Mouse (Mus musculus) olfactory bulb, adult 2 months (tissue): ENCODE data around the gene Cd70. TPM values are rescaled to one million over a fixed set of nuclear protein-coding genes. Genes with fewer than 3 reads are reported as not detected.
"Not testable (repeated sequence)": the region's sequence is repeated elsewhere in the genome, so short reads cannot be mapped to it uniquely, and the experiment has no call there.

Experiments
- H3K27ac ChIP-seq: fragments of 200-500 bp; 2 replicates; pipeline ENCODE4 v1.5.1; 2012; ENCODE audit warnings: low read depth, low read length; ENCODE audit not compliant: insufficient read depth
- H3K4me1 ChIP-seq: fragments of 200-500 bp; 2 replicates; pipeline ENCODE4 v1.6.1; 2012; ENCODE audit warnings: low read length; ENCODE audit not compliant: control insufficient read depth, insufficient read depth
- H3K4me3 ChIP-seq: fragments of 200-500 bp; 2 replicates; pipeline ENCODE4 v1.5.1; 2012; ENCODE audit warnings: mild to moderate bottlenecking, low read depth, low read length, moderate library complexity; ENCODE audit not compliant: insufficient read depth
- CTCF ChIP-seq: fragments of 200-500 bp; IDR thresholded peaks from 2 replicates; pipeline ENCODE4 v1.5.1; 2012; ENCODE audit warnings: low read depth, mild to moderate bottlenecking, low read length, moderate library complexity; ENCODE audit not compliant: insufficient read depth
- POLR2A ChIP-seq: fragments of 200-500 bp; IDR thresholded peaks from 2 replicates; pipeline ENCODE4 v1.6.1; 2012; ENCODE audit warnings: mild to moderate bottlenecking, low read depth, low read length, moderate library complexity; ENCODE audit not compliant: insufficient read depth
- WGBS: fragments of 180-500 bp; shearing (Covaris S2); methylation state at CpG from one replicate; pipeline ENCODE4 v1.1.7; 2018; 5-methylcytosine and 5-hydroxymethylcytosine counted together
- polyA plus RNA-seq: library from polyadenylated mRNA; stranded (reverse); fragments of >200 nt; gene quantifications from 2 replicates; pipeline ENCODE4 v1.2.4, GENCODE M21; 2012; ENCODE audit warnings: low replicate concordance; ENCODE audit not compliant: missing spikeins, insufficient read depth, insufficient read length

Gene Cd70
- polyA plus RNA-seq, 1 experiment, result not detected

GRCm38 (mm10) chr17:57139708-57140107 lies 9.9 kb downstream of the Cd70 start:
- Histone ChIP-seq H3K4me3 (no peak overlapping the region), H3K4me1 (no peaks in the 10 kb centered on the region), H3K27ac (no peak overlapping the region)
- WGBS, result 81% methylated on average over 3 of the region's 3 CpGs
- no peak for TF ChIP-seq POLR2A
- no peak for TF ChIP-seq CTCF

GRCm38 (mm10) chr17:57138676-57139075 lies 10.9 kb downstream of the Cd70 start:
- TF ChIP-seq POLR2A (no peak), CTCF (no peak)
- Histone ChIP-seq H3K4me1 (no peaks in the 10 kb centered on the region), H3K27ac (no peak overlapping the region), H3K4me3 (no peak overlapping the region)
- WGBS, result 89% methylated on average over 4 of the region's 4 CpGs

- 83% methylated on average over 3 of the region's 3 CpGs for WGBS
- no peak overlapping the region for H3K4me3 ChIP-seq
- H3K4me1 ChIP-seq, result no peaks in the 10 kb centered on the region
- no peak for TF ChIP-seq CTCF
- TF ChIP-seq POLR2A, result no peak
- no peak overlapping the region for H3K27ac ChIP-seq
Observed at GRCm38 (mm10) chr17:57135635-57136034, 13.9 kb downstream of the Cd70 start.

GRCm38 (mm10) chr17:57134693-57135092 lies 14.9 kb downstream of the Cd70 start:
- no peak overlapping the region for H3K27ac ChIP-seq
- WGBS, result 92% methylated on average over 2 of the region's 2 CpGs
- TF ChIP-seq CTCF (no peak), POLR2A (no peak)
- H3K4me3 ChIP-seq, result no peak overlapping the region
- no peaks in the 10 kb centered on the region for H3K4me1 ChIP-seq

GRCm38 (mm10) chr17:57134021-57134420 lies 15.6 kb downstream of the Cd70 start:
- not testable (repeated sequence) for H3K4me3 ChIP-seq, H3K27ac ChIP-seq, H3K4me1 ChIP-seq
- 42% methylated on average over 3 of the region's 3 CpGs for WGBS

- WGBS, result 97% methylated on average over 1 of the region's 1 CpGs
- H3K27ac ChIP-seq, result no peak overlapping the region
- TF ChIP-seq POLR2A (no peak), CTCF (no peak)
- H3K4me1 ChIP-seq, result no peaks in the 10 kb centered on the region
- no peak overlapping the region for H3K4me3 ChIP-seq
Observed at GRCm38 (mm10) chr17:57131793-57132192, 17.8 kb downstream of the Cd70 start.

- H3K4me1 ChIP-seq, result no peaks in the 10 kb centered on the region
- WGBS, result 55% methylated on average over 3 of the region's 3 CpGs
- H3K4me3 ChIP-seq, result no peak overlapping the region
- TF ChIP-seq CTCF (no peak), POLR2A (no peak)
- H3K27ac ChIP-seq, result no peak overlapping the region
Observed at GRCm38 (mm10) chr17:57125853-57126622, 23.5 kb downstream of the Cd70 start.

- Histone ChIP-seq H3K4me1 (no peaks in the 10 kb centered on the region), H3K4me3 (no peak overlapping the region), H3K27ac (no peak overlapping the region)
- 90% methylated on average over 4 of the region's 4 CpGs for WGBS
- TF ChIP-seq POLR2A (no peak), CTCF (no peak)
Observed at GRCm38 (mm10) chr17:57124792-57125191, 24.8 kb downstream of the Cd70 start.

GRCm38 (mm10) chr17:57123192-57124118 lies 26.1 kb downstream of the Cd70 start:
- Histone ChIP-seq H3K4me3 (no peak overlapping the region), H3K27ac (no peak overlapping the region), H3K4me1 (no peaks in the 10 kb centered on the region)
- TF ChIP-seq POLR2A (no peak), CTCF (no peak)
- 89% methylated on average over 11 of the region's 11 CpGs for WGBS
